Mouse (Mus musculus) ES-E14 (cell line): Measurements from ENCODE around the gene Vapa.

Experiments used
- HCFC1 ChIP-seq: IDR thresholded peaks from 2 replicates; pipeline ENCODE4 v1.6.1; 2012; ENCODE audit warnings: low read length, inconsistent platforms, borderline replicate concordance; ENCODE audit not compliant: insufficient read depth
- ZC3H11A ChIP-seq: IDR thresholded peaks from 2 replicates; pipeline ENCODE4 v1.6.1; 2012; ENCODE audit warnings: low read depth, mild to moderate bottlenecking, inconsistent platforms, low read length, borderline replicate concordance

DNA sequence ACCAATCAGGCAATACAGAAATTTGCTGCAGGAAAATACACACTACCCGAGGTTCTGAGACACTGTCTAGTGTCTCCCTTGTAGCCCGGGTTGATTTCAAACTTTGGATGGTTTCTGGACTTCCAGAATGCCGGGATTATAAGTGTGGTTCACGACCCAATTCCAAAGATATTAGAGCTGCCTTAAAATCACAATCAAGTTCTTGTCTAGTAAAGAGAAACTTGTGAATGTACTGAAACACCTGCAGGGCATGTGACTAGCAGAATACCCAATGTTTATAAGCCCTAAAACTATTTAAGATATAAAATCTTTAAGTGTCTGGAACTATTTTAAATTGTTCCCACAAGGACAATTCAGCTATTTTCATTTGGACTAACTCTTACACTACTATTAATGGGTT is 1.6 kb downstream of the Vapa start:
- TF ChIP-seq HCFC1 (no peak), ZC3H11A (no peak)
